Mouse (Mus musculus) retina, postnatal 1 day (tissue): ENCODE measurements around the gene Tdrd7.

Source experiments
- DNase-seq: peaks from one replicate; pipeline ENCODE4 v3.0.0-alpha.2; 2012

Gene Tdrd7

DNA sequence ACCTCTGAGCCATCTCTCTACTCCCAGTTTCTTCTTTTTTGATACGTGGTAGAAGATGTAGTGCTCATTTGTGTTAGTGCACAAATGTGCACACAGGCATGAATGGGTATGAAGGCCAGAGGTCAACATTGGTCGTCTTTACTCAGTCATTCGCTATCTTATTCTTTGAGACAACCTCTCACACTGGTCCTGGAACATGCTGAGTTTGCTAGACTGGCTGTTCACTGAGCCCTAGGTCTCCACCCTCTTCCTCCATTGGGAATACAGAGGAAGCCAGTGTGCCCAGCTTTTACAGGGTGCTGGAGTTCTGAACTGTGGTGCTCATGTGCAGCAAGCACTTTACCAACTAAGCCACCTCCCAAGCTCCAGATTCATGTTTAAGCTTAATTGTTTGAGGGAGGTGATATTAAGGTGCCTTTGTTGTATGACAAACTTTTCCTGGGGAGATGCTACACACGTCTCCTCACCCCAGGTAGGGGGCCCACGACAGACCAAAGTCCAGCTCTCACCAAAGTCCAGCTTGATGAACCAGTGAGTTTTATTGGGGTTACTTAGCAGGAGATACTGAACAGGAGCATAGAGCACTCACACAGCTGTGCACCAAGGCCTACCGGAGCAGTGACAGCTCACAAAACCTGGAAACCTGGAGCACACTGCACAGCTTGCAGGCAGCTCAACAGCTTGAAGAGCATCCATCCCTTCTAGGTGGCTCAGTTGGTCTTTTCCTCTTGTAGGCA is 12.0 kb downstream of the Tdrd7 start:
- DNase-seq, result no peak

GRCm38 (mm10) chr4:45979916-45980315 is 14.8 kb downstream of the Tdrd7 start:
- DNase-seq, result no peak

DNA sequence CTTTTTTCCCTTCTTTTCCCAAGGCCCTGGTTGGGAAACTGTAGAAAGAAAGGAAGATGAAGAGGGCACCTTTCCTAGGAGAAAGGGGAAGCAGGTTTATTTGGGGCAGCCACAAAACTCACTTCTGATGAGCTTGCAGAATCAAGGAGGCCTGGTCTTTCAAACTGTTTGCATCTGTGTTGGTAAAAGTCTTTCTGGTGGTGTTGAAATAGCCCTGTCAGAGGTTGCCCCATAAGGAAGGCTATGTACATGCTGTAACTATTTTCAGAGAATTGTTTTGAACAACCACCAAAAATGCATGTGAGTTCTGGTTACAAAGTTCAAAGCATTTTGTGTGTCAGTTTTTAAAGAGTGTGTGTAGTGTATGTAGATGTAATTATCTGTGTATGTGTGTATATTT is 15.9 kb downstream of the Tdrd7 start:
- no peak for DNase-seq

DNA sequence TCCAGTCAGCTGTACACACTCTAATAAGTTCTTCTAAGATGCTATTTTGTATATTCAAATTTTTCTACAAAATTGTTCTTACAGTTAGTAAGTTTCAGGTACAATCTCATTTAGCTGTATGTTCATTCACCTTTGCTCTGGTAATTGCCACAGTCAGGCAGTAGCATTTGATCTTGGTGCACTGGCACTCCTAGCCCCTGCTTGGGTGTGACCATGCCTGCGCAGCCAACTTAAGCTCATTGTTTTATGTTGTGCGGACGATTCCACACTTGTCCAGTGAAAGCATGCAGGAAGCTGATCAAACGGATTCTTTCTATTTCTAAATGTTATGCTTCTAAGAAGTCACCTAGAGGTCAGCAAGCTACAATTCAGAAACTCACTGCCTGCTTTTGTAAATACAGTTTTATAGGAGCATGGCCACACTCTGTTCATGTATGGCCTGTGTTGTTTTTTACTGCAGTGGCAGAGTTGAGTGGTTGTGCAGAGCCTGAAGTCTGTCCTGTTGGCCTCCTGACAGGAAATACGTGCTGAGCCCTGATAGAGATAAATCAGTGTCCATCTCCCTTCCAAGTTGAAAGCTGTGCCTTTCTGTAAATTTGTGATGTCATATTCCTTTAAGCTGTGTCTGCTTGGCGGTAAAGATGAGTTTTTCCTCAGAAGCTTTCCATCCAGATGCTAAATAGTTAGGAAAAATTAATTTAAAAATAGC is 25.4 kb downstream of the Tdrd7 start:
- DNase-seq, result no peak

DNA sequence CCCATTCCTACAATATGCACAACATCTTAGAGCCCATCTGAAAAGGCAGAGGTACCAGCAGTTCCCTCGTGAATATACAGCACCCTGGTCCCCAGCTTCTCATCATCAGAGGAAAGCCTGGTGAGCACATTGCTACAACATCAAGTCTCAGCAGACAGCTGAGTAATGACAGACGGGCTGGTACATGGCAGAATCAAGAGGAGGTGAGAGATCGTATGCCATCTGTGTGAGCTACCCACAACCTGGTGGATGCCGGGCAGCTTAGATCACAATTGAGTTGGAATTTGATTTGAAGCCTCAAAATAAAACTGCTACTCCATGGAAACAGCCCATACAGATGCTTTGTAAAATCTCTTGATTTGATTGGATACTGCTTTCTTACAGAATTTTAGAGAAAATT is 33.4 kb downstream of the Tdrd7 start:
- no peak for DNase-seq

DNA sequence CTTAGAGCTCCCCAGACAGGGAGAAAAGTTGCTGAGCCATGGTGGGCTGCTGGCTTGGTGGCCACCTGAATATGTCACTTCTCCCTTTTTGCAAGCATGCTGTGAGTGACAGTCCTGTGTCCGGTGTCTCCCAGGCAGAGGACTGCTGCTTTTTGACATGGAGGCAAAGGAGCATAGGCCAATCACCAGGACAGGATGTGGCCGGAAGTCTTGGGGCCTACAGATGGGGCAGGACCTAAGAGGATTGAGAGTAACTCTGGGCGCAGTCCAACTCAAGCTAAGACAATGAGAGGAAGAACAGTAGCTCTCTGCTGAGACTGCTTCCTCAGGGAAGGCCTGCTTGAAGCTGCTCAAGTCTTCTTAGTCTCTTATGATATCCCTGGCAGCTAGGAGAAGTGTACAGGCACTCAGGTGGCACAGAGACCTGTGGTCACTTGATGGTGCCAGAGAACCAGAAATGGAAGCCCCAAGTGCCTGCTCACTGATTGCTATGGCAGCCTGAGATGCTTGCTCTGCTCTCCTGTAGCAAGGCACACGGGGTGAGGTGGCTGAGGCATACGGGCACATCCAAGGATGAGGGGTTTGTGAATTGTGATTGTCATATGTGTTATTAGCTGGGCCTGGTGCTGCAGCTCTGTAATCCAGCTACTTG is 43.1 kb downstream of the Tdrd7 start:
- no peak for DNase-seq

GRCm38 (mm10) chr4:46011698-46012097 is 46.6 kb downstream of the Tdrd7 start:
- DNase-seq, result no peak

GRCm38 (mm10) chr4:46015605-46016004 is 50.5 kb downstream of the Tdrd7 start:
- no peak for DNase-seq

DNA sequence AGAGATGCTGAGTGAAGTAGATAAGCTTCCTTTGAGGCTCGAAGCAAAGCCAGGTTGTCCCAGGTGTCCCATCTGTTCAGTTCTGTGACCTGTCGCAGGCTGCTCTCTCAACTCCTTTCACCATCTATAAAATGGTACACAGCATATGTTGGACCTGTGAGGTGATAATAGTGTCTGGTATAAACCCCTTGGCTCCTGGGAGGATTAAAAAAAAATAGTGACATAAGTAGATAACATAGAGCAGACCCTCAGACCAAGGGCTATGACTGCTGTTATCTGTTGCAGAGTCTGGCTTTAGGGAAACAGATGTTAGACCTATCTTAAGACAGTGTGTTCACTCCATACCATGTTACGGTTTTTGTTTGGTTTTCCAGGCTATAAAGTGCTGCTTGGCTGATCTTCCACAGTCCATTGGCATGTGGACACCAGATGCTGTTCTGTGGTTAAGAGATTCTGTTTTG is 57.9 kb downstream of the Tdrd7 start:
- DNase-seq, result no peak

- peak; percentile 44 for DNase-seq
Observed at GRCm38 (mm10) chr4:46025893-46026292, 60.8 kb downstream of the Tdrd7 start.

DNA sequence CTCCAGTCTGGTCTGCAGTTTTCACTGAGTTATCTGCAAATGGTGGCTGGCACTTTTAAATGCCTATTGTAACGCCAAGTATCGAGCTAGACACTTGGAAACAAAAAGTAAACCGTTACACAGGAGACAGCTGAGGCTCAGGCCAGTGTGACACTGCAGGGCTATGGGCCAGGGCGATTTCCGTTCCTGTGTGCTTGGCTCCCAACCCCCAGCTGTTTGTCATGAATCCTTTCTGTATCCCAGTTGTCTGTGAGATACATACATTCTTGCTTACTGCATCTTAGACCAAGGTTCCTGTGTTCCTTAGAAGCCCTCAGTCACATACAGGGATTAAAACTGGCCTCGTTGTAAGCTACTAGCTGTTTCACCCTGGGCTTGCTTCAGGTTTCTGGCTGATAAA is 63.1 kb downstream of the Tdrd7 start:
- no peak for DNase-seq

GRCm38 (mm10) chr4:46028781-46029180 is 63.6 kb downstream of the Tdrd7 start:
- DNase-seq, result no peak

GRCm38 (mm10) chr4:46029552-46029951 is 64.4 kb downstream of the Tdrd7 start:
- peak; percentile 48 for DNase-seq

- DNase-seq, result no peak
Observed at GRCm38 (mm10) chr4:46032448-46032847, 67.3 kb downstream of the Tdrd7 start.

DNA sequence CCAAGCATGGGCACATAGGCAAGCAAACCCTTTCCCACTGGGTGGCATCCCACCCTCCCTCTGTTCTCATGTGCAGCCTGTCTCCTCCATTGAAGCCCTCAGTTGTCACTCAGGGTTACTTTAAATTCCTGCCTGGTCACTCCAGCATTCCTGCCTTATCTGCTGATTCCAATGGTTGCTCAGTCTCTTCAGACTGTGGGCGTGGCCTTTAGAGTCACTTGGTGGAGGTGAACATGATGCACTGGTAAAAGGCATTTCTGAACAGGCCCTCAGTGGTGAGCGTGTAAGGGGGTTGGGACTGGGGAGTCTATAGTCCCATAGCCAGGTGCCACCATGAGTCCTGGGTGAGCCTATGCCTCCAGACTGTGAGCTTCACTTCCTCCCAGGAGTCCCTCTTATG is 68.1 kb downstream of the Tdrd7 start:
- DNase-seq, result no peak

- no peak for DNase-seq
Observed at GRCm38 (mm10) chr4:46038591-46038891, 73.4 kb downstream of the Tdrd7 start.

DNA sequence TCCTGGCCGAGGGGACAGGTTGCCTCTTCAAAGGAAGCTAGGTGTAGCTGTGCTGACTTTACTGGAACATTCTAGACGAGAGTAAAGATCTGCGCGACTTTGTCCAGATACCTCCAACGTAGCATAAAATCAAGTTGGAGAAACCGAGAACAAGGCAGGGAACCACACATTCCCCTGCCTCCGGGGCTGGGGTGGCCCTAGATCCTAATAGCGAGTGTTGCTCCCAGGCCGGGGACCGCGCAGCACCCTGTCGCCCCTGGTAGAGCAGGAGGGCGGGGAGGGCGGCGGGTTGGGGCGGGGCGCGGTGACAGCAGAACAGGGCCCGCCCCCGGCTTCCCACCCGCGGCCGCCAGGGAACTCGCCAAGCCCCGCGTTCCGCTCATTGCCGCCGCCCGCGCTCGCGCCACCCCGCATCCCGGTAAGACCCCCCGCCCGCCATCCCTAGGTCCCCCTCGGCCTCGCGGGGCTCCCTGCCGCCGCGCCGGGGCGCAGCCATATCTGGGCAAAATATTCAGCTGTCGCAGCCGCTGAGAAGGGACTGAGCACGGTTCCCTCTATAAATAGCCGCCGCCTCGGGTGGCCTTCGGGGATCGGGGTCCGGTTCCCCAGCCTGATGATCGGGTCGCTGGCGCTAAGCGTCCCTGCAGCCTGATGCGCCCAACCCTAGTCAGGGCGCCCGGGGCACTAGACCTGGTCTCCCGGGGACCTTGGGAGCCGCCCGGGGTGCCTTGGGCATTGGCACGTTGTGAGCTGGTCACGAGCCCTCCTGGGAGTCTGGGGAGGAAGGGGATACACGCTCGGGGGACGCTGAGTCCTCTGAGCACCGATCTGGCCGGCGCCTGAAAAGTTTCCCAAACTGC is 74.0 kb downstream of the Tdrd7 start, which contains the start of gene Tmod1:
Gene Tmod1 (plus strand): TSS at position 44 of the 860 bp plus-strand sequence.
- peak; percentile 69 for DNase-seq

- DNase-seq, result no peak
Observed at GRCm38 (mm10) chr4:46039899-46040298, 74.8 kb downstream of the Tdrd7 start.

DNA sequence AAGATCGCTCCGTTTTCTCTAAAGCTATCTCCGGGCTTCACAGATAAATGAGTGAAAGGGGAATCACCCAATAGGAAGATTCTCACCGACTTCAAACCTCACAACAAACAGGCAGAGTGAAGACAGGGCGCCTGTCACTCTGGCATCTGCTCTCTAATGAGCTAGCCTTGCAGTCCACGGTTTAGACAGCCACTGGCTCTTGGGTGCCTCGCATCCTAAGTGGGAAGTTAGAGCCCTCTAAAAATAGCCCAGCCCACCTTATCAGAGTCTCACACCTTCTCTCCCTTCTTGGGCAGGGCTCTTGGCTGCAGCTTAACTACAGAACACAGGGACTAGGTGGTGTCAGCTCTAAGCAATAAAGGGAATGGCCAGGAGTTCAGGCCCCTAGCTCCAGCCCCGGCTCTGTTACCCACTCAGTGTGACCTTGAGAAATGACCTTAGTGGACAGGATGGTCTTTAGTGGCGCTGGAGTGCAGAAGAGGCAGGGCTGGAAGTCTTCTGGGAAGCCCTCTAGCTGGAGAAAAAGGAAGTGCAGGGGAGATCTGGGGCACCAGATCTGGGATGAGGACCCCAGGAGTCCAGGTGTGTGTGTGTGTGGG is 75.6 kb downstream of the Tdrd7 start:
- peak; percentile 52 for DNase-seq

- DNase-seq, result no peak
Observed at GRCm38 (mm10) chr4:46041761-46042504, 76.8 kb downstream of the Tdrd7 start.

GRCm38 (mm10) chr4:46042505-46042850 is 77.3 kb downstream of the Tdrd7 start:
- DNase-seq, result no peak

- DNase-seq, result no peak
Observed at GRCm38 (mm10) chr4:46043361-46043760, 78.2 kb downstream of the Tdrd7 start.
